Mouse (Mus musculus) midbrain, embryonic 12.5 days (tissue): Measurements from ENCODE around the gene Mgat5b. TPM values are rescaled to one million over a fixed set of nuclear protein-coding genes. Genes with fewer than 3 reads are reported as not detected.
A peak's percentile ranks its signal among the peaks of the same experiment; 100 is the strongest.

Experiments used
- ATAC-seq: fragments of 200-750 bp; cut with Nextera tagmentation; 2 replicates; pipeline ENCODE4 v1.8.0; 2017; ENCODE audit warnings: low read depth, moderate TSS enrichment, moderate library complexity; ENCODE audit not compliant: low FRiP score
- H3K27ac ChIP-seq: fragments of 300-500 bp; sonication (generic); replicated peaks from 2 replicates; pipeline ENCODE4 v1.5.1; 2016; ENCODE audit warnings: mild to moderate bottlenecking
- H3K27me3 ChIP-seq: fragments of 300-500 bp; sonication (generic); 2 replicates; pipeline ENCODE4 v1.6.1; 2016; ENCODE audit warnings: mild to moderate bottlenecking
- H3K36me3 ChIP-seq: fragments of 300-500 bp; sonication (generic); 2 replicates; pipeline ENCODE4 v1.6.1; 2016
- H3K4me1 ChIP-seq: fragments of 300-500 bp; sonication (generic); 2 replicates; pipeline ENCODE4 v1.6.1; 2016
- H3K4me2 ChIP-seq: fragments of 300-500 bp; sonication (generic); replicated peaks from 2 replicates; pipeline ENCODE4 v1.6.1; 2016; ENCODE audit warnings: mild to moderate bottlenecking, moderate library complexity
- H3K4me3 ChIP-seq: fragments of 300-500 bp; sonication (generic); 2 replicates; pipeline ENCODE4 v1.5.1; 2016; ENCODE audit warnings: mild to moderate bottlenecking
- H3K9ac ChIP-seq: fragments of 300-500 bp; sonication (generic); replicated peaks from 2 replicates; pipeline ENCODE4 v1.6.1; 2016; ENCODE audit warnings: mild to moderate bottlenecking, moderate library complexity
- H3K9me3 ChIP-seq: fragments of 300-500 bp; sonication (generic); 2 replicates; pipeline ENCODE4 v1.6.1; 2016; ENCODE audit warnings: mild to moderate bottlenecking
- WGBS: fragments of 180-500 bp; shearing (Covaris S2); methylation state at CpG from one replicate; pipeline ENCODE4 v1.1.7; 2016; 5-methylcytosine and 5-hydroxymethylcytosine counted together
- polyA plus RNA-seq: library from polyadenylated mRNA; unstranded; fragments of >200 nt; fragmentation: Nextera tagmentation; extraction: Ambion mirVana; gene quantifications from 2 replicates; pipeline ENCODE4 v1.2.1, GENCODE M21; 2016

Gene Mgat5b
- polyA plus RNA-seq, result 17.7 and 22.5 TPM in 2 replicates

DNA sequence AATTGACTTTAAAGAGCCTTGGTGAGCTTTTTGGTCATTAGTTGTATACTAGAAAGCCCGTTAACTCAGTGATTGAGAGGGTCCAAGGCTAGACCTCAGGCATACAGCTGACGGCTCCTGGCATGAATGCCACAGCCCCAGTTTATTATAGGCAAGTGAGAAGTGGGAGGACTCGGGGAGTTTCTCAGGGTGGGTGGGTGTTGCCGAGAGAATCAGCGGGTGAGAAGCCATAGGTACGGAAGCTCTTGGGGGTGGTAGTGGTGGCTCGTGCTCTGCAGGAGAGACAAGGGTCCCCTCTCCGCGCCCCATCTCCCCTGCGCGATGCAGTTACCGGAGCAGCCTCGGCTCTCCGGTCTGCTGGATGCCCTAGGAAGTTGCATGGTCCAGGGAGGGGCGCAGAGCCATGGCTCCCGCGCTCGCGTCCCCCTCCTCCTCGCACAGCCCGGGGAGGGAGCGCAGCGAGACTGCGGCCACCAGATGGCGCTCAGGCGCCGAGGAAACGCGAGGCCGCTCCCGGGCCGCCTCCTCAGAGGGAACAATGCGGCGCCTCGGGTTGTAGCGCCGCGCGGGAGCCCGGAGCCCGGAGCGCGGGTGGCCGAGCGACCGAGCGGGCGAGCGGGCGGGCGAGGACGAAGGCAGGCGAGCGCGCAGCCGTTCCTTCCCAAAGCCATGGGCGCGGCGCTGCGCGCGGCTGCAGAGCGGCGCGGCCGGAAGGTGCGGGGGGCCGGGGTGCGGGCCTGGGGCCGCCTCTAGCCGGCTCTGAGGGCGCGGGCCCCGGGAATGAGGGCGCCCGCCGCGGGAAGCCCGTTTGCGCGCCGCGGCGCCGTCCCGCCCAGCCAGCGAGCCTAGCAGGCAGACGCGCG is at the start of gene Mgat5b:
Gene Mgat5b, plus strand, starts transcription at position 541 of the 863 bp plus-strand sequence.
- ATAC-seq, result peak; percentile 88
- H3K27me3 ChIP-seq, result peaks cover 48% of the 10 kb centered on the region
- H3K9me3 ChIP-seq, result no peaks in the 10 kb centered on the region
- H3K4me1 ChIP-seq, result peaks cover 55% of the 10 kb centered on the region
- peak within 1 kb of the TSS; percentile 99 for H3K9ac ChIP-seq
- peak within 1 kb of the TSS; percentile 92 for H3K4me2 ChIP-seq
- 2% methylated on average over 63 of the region's 90 CpGs for WGBS
- H3K4me3 ChIP-seq, result peak within 1 kb of the TSS; percentile 82
- peak within 1 kb of the TSS; percentile 84 for H3K27ac ChIP-seq
- peaks cover 5% of the 10 kb centered on the region for H3K36me3 ChIP-seq

DNA sequence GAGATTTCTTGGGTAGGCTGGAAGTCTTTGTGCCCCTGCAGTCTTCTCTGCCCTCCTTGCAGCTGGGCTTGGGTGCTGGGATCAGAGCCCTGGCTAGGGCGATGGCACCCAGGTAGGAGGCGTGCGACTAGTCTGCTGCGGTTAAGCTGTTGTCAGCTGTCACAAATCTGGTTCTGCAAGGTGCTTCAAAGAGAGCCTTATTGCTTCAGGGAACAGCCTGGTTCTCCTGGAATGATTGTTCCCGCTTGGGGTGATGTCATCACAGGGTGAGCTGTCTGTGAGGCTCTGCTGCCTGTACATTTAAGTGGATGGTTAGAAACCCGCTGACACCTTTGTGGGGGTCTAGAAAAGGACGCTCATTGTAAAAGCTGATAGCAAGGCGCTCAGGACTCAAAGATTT is 49.4 kb upstream of the Mgat5b start:
- no peaks in the 10 kb centered on the region for H3K4me1 ChIP-seq
- H3K9ac ChIP-seq, result no peak overlapping the region
- ATAC-seq, result no peak
- no peak overlapping the region for H3K4me2 ChIP-seq
- no peaks in the 10 kb centered on the region for H3K27me3 ChIP-seq
- WGBS, result 91% methylated on average over 8 of the region's 8 CpGs
- no peak overlapping the region for H3K4me3 ChIP-seq
- peaks cover 70% of the 10 kb centered on the region for H3K36me3 ChIP-seq
- H3K27ac ChIP-seq, result no peak overlapping the region
- H3K9me3 ChIP-seq, result no peaks in the 10 kb centered on the region

DNA sequence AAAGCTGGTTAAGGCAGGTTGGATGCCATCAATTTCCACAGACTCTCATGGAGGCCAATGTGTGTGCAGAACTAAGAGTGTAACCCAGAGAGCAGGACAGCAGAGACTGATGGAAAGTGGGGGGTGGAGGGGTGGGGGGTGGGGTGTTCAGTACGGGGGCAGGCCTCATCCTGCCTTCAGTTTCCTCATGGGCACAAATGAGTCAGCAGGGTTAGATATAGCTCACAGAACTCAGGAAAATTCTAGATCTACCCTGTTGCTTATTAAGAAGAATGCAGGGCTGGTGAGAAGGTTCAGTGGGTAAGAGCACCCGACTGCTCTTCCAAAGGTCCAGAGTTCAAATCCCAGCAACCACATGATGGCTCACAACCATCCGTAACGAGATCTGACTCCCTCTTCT is 49.0 kb upstream of the Mgat5b start:
- Histone ChIP-seq H3K4me1 (no peaks in the 10 kb centered on the region), H3K27ac (no peak overlapping the region), H3K9ac (no peak overlapping the region), H3K27me3 (no peaks in the 10 kb centered on the region), H3K36me3 (peaks cover 70% of the 10 kb centered on the region), H3K9me3 (no peaks in the 10 kb centered on the region), H3K4me2 (no peak overlapping the region), H3K4me3 (no peak overlapping the region)
- ATAC-seq, result no peak
- WGBS, result 86% methylated on average over 4 of the region's 4 CpGs

DNA sequence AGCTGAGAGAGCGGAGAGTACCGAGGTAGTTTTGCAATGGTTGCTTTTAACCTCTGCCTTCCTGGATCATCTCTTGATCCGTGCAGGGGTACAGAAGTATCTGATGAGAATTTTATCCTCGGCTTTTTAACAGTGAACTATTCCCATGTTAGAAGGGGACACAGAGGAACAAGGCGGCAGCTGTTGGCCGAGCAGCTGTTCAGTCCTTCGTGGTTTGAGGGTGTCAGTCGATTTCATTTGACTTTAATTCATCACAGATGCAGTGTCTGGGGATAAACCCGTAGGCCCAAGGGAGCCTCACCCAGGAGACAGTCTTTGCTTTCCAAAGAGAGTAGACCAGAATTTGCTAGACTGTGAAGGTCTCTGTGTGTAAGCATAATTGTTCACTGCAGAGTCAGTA is 47.1 kb upstream of the Mgat5b start:
- Histone ChIP-seq H3K27me3 (no peaks in the 10 kb centered on the region), H3K4me3 (no peak overlapping the region), H3K27ac (no peak overlapping the region), H3K4me2 (no peak overlapping the region), H3K36me3 (peaks cover 61% of the 10 kb centered on the region), H3K4me1 (no peaks in the 10 kb centered on the region), H3K9me3 (no peaks in the 10 kb centered on the region), H3K9ac (no peak overlapping the region)
- no peak for ATAC-seq
- WGBS, result 92% methylated on average over 9 of the region's 9 CpGs

DNA sequence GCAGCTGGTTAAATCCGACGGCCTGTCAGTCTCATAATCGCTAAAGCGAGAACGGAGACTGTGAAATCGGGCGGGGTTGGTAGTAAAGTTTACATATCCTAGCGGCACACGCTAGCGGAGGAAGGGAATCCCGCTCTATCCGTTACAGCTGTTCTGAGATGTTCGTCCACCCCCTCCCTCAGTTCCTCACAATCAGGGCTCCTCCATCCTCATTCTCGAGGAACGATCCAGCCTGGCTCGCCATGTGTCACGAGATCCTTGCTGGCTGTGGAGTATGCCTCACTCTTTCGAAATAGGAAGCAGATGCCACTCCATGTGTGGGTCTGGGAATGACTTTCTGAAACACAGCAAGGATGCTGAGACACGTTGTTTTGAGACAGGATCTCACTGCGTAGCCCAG is 44.7 kb upstream of the Mgat5b start:
- 94% methylated on average over 20 of the region's 20 CpGs for WGBS

DNA sequence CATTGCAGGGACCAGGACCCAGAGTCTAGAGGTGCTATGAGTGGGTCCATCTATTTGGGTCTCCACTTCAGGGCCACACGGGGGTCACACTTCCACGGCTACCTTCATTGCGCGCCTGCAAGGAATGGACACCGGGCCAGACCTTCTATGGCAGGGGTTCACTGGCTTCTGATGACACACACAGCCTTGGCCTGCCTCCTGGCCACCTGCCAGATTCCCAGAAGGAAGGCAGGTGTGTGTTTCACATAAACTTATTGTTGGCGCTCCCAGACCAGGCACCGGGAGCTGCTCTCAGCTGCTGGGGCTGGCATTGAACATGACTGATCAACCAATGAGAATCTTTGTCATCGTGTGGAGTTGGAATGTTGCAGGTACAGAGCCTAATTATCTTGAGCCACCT is 40.2 kb upstream of the Mgat5b start:
- Histone ChIP-seq H3K4me3 (no peak overlapping the region), H3K36me3 (peaks cover 17% of the 10 kb centered on the region), H3K4me2 (no peak overlapping the region), H3K4me1 (no peaks in the 10 kb centered on the region), H3K27me3 (no peaks in the 10 kb centered on the region), H3K9me3 (no peaks in the 10 kb centered on the region), H3K27ac (no peak overlapping the region), H3K9ac (no peak overlapping the region)
- ATAC-seq, result no peak
- 96% methylated on average over 8 of the region's 8 CpGs for WGBS

More for the DNA sequence above, 44.7 kb upstream of the Mgat5b start:
- no peaks in the 10 kb centered on the region for H3K27me3 ChIP-seq
- H3K4me3 ChIP-seq, result no peak overlapping the region
- no peaks in the 10 kb centered on the region for H3K4me1 ChIP-seq
- no peak overlapping the region for H3K27ac ChIP-seq
- no peak overlapping the region for H3K9ac ChIP-seq
- peaks cover 49% of the 10 kb centered on the region for H3K36me3 ChIP-seq
- no peak overlapping the region for H3K4me2 ChIP-seq
- ATAC-seq, result no peak
- H3K9me3 ChIP-seq, result no peaks in the 10 kb centered on the region

DNA sequence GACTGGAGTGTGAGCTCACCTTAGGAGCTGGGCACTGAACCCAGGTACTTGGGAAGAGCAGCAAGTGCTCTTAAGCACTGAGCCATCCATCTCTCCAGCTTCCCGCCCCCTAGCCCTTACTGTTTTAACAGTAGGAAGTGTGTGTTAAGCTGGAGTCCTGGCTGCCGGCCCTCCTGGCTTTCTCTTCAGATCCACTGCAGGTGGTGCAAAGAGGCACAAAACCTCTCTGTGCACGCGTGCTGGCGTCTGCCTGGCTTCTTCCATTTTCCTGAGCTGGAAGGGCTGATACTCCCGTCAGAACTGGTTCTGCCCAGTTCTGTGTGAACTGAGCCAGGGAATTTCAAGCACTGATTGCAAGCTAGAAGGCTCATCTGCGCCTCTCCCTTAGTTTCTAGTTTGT is 37.8 kb upstream of the Mgat5b start:
- WGBS, result 62% methylated on average over 7 of the region's 7 CpGs
- Histone ChIP-seq H3K4me1 (peaks cover 5% of the 10 kb centered on the region), H3K9me3 (no peaks in the 10 kb centered on the region), H3K9ac (no peak overlapping the region), H3K27ac (no peak overlapping the region), H3K27me3 (peaks cover 12% of the 10 kb centered on the region; the same call in 1 of the 2 replicates), H3K4me2 (no peak overlapping the region), H3K4me3 (no peak overlapping the region), H3K36me3 (no peaks in the 10 kb centered on the region)
- ATAC-seq, result no peak

DNA sequence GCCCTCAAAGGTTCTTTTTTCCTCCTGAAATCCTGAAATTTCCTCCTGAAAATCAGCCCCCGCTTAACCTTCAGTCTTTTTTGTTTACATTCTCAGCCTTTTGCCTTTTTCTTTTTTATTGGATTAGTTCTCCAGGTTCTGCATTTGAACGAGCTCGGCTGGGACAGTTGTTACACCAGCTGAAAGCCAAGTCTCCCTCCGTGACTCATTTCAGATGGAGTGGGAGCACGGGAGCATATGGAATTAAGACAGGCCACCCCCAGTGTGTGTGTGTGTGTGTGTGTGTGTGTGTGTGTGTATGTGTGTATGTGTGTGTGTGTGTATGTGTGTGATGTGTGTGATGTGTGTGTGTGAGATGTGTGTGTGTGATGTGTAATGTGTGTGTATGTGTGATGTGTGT is 37.2 kb upstream of the Mgat5b start:
- Histone ChIP-seq H3K9me3 (no peaks in the 10 kb centered on the region), H3K4me1 (peaks cover 8% of the 10 kb centered on the region), H3K4me3 (no peak overlapping the region), H3K36me3 (no peaks in the 10 kb centered on the region), H3K4me2 (no peak overlapping the region), H3K9ac (no peak overlapping the region), H3K27me3 (peaks cover 18% of the 10 kb centered on the region), H3K27ac (no peak overlapping the region)
- 64% methylated on average over 5 of the region's 5 CpGs for WGBS
- no peak for ATAC-seq

DNA sequence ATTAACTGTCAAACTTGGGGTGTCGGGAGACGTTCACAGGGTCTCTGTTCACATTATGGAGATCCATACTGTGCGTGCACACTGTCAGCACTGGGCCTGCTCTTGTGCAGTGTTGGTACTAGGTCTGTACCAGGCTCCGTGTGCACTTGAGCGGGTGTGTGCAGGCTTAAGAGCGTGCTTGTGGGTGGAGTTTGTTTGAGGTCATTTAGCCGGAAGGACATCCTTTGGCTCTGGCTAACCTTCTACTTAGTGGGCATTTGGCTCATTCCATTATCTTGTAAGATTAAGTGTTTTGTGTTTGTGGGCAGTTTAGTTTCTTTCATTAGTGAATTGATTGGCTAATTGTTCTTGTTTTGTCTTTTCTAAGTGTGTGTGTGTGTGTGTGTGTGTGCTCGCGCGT is 36.2 kb upstream of the Mgat5b start:
- Histone ChIP-seq H3K36me3 (no peaks in the 10 kb centered on the region), H3K27ac (no peak overlapping the region), H3K4me3 (no peak overlapping the region), H3K4me1 (peaks cover 8% of the 10 kb centered on the region), H3K9me3 (no peaks in the 10 kb centered on the region), H3K9ac (no peak overlapping the region), H3K4me2 (no peak overlapping the region), H3K27me3 (peaks cover 23% of the 10 kb centered on the region)
- 82% methylated on average over 10 of the region's 10 CpGs for WGBS
- no peak for ATAC-seq

DNA sequence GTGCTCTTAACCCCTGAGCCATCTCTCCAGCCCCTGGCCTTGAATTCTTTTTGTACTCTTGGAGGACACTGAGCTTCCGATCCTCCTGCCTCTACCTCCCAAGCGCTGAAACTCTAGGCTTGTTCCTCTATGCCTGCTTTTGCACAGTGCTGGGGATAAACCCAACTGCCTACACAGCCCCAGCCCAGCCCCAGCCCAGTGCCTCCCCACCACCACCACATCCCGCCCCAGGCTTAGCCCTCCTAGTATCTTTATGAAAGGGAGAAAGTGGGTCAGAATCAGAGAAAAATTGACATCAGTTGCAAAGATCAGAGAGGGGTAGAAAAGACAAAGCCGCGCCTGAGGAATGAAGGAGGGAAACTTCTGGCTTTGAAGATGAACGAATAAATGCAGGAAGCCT is 34.6 kb upstream of the Mgat5b start:
- 82% methylated on average over 6 of the region's 6 CpGs for WGBS
- ATAC-seq, result no peak
- H3K4me3 ChIP-seq, result no peak overlapping the region
- no peak overlapping the region for H3K4me2 ChIP-seq
- no peak overlapping the region for H3K27ac ChIP-seq
- H3K4me1 ChIP-seq, result peaks cover 8% of the 10 kb centered on the region
- no peaks in the 10 kb centered on the region for H3K36me3 ChIP-seq
- H3K9me3 ChIP-seq, result no peaks in the 10 kb centered on the region
- no peak overlapping the region for H3K9ac ChIP-seq
- peaks cover 29% of the 10 kb centered on the region for H3K27me3 ChIP-seq

DNA sequence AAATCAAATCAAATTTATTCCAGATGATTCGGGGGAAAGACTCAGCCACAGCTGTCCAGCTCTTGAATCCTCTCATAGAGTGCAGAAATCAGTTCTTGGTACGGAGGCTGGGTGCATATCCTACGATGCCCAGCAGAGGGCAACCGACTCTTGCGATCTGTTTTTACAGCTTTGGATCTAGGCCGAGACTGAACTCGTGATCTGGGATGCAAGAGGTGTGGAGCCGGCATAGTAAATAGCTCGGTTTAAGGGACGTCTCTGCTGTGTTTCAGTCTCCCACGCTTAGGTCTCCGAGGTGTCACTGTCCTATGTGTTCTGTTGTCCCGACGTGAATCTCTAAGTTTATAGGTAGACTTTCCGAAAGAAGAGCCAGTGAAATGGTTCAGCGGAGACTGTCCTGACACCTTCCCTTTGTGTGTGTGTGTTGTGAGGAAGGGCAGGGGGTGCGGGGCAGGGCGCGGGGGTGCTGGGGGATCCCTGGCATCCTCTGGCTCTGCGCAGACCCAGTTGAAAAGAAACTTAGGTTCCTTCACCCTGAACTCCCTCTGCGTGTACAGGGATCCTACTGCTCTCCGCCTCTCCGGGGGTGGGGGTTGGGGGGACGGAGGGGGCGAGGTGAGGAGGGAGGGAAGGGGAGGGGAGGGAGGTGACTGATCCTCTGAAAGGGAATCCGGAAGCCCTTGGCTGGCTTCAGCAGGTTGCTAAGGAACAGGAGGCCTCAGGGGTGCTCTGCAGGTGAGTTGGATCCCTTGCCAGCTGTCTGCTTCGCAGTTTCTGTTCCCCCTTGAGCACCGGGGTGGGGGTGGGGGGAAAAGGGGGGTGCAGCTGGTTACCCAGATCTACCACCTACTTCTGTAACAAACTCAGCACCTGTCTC is 33.1 kb upstream of the Mgat5b start:
- H3K9ac ChIP-seq, result peak overlapping the region; percentile 24; the same call in 1 of the 2 replicates
- H3K9me3 ChIP-seq, result no peaks in the 10 kb centered on the region
- H3K4me2 ChIP-seq, result peak overlapping the region; percentile 41
- no peak for ATAC-seq
- H3K4me3 ChIP-seq, result peak overlapping the region; percentile 19
- peaks cover 8% of the 10 kb centered on the region for H3K4me1 ChIP-seq
- no peaks in the 10 kb centered on the region for H3K36me3 ChIP-seq
- peaks cover 29% of the 10 kb centered on the region for H3K27me3 ChIP-seq
- WGBS, result 3% methylated on average over 27 of the region's 28 CpGs
- H3K27ac ChIP-seq, result no peak overlapping the region

DNA sequence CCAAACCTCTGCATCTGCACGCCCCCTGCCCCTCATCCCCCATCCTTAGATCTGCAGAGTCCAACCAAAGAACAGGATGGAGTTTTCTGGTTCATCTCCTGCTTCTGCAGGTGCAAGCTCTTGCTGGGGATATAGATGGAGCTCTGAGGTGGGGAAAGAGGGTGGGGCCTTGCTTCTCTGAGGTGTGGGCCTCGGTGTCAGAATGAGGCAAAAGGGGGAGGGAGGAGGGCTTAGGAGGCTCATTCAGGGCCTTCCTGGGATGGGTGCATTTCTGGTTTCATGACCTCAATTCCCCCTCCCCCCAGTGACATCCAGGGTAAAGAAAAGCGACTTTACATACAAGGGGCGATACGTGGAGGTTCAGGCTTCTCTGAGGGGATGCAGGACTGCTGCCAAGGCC is 31.5 kb upstream of the Mgat5b start:
- Histone ChIP-seq H3K4me3 (no peak overlapping the region), H3K4me1 (peaks cover 8% of the 10 kb centered on the region), H3K27me3 (peaks cover 29% of the 10 kb centered on the region), H3K36me3 (no peaks in the 10 kb centered on the region), H3K27ac (no peak overlapping the region), H3K9ac (no peak overlapping the region), H3K9me3 (no peaks in the 10 kb centered on the region), H3K4me2 (no peak overlapping the region)
- ATAC-seq, result no peak
- WGBS, result 61% methylated on average over 5 of the region's 5 CpGs
